Mouse (Mus musculus) CD4-positive helper T cell, adult 2 months (primary cell): ENCODE measurements around the gene Zfp110.
A peak's percentile ranks its signal among the peaks of the same experiment; 100 is the strongest.

Experiments used
- DNase-seq: peaks from one replicate; pipeline ENCODE4 v3.0.0-alpha.2; 2012; ENCODE audit warnings: low read depth, missing footprints, low spot score

Zfp110 gene

GRCm38 (mm10) chr7:12897655-12898410 lies 63.3 kb downstream of the Zfp110 start, which contains the start of gene Zscan22:
Zscan22 (plus strand) TSS chr7:12897815.
- DNase-seq, result peak; percentile 88
